Mouse (Mus musculus): ENCODE data around the gene Timm22.
A peak's percentile ranks its signal among the peaks of the same experiment; 100 is the strongest.

The Timm22 gene

DNA sequence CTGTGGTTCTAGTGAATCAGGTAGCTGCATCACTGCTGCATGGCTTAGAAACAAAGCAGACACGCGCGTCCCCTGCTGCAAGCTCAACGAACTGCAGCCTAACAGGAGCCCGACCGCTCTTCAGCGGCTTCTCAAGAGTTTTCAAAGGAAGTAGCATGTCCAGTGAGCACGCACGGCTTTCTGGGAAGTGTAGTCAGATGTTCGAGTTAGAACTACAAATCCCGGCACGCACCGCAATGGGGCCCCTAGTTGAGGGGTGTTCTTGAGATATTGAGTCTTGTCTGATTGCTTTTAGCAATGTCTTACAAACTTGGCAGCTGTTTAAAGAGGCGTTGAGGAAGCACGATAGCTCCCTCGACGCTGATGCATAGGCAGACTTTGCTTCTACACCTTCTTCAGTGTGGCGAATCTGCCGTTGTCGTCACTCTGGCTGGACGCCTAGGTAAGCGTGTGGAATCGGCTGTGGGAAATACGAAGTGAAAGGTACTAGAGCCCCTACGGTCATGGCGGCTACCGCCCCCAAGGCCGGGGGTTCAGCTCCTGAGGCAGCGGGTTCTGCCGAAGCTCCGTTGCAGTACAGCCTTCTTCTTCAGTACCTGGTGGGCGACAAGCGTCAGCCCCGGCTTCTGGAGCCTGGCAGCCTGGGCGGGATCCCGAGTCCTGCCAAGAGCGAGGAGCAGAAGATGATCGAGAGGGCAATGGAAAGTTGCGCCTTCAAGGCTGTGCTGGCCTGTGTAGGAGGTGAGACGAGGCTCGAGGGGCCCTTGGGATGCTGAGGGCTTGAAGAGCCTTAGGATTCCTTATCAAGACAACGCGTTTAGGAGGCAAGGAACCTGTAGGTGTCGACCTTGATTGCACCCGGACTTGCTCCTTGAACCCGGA, at the start of gene Timm22:
Gene Timm22 (plus strand): TSS at position 251 of the 882 bp plus-strand sequence.
- peak; percentile 97 for DNase-seq (ENCODE audit: low spot score)

- DNase-seq (ENCODE audit: low spot score) = no peak
Measured at GRCm38 (mm10) chr11:76357464-76357863, 49.3 kb upstream of the Timm22 start.

DNA sequence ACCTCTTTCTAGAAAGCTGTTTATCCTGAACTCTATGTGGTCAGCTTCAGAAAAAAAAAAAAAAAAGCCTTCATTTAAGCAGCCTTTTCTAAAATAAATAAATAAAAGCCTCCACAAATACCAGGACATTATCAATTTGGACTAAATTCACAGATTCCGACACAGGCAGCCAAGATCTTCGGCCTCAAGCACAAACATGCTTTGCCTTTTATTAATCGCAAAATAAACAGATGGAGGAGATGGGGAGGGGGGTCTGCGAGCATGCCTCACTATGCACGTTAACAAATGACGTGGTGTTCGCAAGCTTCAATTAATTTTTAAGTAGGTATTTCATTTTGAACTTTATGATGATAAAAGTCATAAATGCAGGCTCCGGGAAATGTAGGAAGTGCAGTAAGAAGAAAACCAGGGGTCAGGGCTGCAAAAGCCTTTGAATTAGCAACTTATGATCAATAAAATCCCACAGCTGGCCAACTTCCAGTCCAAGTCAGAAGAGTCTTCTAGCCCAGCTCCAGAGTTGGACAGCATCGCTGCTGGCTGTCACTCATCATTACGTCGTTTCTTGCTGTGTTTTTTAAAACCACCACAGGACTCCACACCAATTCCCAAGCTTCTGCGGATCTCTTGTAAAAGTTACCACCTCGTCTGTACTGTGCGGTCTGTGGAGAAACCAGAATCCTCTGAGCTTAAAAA, 48.0 kb upstream of the Timm22 start:
- no peak for DNase-seq (ENCODE audit: low spot score)

GRCm38 (mm10) chr11:76360255-76360654, 46.5 kb upstream of the Timm22 start:
- no peak for DNase-seq (ENCODE audit: low spot score)

- DNase-seq (ENCODE audit: low spot score) = no peak
Measured at GRCm38 (mm10) chr11:76361422-76361821, 45.3 kb upstream of the Timm22 start.

DNA sequence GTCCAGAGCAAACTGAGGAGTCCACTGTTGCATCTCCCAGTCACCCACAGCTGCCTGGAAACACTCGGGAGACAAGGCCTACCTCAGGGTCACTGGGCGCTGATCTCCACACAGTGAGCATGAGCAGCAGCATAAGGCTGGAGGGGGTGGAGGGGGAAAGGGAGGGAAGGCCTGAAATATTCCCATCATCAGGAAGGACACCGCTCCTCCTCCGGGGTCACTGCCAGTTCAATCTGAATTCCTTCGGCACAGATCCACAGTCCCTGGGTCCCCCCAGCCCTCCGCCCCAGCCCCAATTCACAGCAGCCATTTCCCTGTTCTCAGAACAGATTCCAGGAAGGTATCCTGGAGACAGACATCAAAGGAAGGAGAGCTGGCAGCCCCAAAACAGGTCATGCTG, 43.6 kb upstream of the Timm22 start:
- DNase-seq (ENCODE audit: low spot score) = no peak

DNA sequence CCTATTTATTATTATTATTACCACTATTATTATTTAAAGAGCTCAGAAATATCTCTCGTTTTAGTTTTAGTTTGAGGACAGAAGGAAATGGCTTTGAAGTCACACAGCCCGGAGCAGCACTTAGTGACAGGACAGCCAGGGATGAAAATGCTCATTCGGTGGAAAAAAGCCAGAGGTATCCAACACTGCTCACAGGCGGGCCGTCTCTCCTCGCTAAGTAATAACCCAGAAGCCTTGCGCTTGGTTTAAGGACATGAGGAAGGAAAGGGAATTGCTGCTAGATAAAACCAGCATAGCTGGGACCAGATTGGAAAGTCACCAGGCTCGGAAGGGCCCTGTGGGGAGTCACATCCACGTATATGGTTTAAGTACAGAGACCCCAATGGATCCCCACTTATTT, 43.1 kb upstream of the Timm22 start:
- DNase-seq (ENCODE audit: low spot score) = no peak

DNA sequence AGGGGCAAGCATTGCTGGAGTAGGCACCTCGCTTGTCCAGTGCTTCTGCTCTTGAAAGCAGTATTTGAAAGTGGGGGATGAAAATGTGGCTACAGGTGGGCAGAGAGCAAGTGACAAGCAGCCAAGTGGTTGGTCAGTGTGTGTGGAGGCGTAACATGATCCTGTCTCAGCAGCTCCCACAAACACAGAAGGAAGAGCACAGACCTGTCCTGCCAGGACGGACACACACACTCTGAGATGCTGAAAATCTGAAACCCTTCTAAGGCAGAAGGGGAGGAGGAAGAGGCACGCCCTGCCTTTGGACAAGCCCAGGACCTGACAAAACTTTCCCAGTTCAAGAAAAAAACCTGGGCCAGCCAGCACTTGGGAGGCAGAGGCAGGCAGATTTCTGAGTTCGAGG, 42.7 kb upstream of the Timm22 start:
- no peak for DNase-seq (ENCODE audit: low spot score)

- no peak for DNase-seq (ENCODE audit: low spot score)
Measured at GRCm38 (mm10) chr11:76366720-76367119, 40.0 kb upstream of the Timm22 start.

GRCm38 (mm10) chr11:76370491-76370890, 36.3 kb upstream of the Timm22 start:
- DNase-seq (ENCODE audit: low spot score) = no peak

- DNase-seq (ENCODE audit: low spot score) = no peak
Measured at GRCm38 (mm10) chr11:76372120-76372519, 34.6 kb upstream of the Timm22 start.

GRCm38 (mm10) chr11:76372534-76372933, 34.2 kb upstream of the Timm22 start:
- DNase-seq (ENCODE audit: low spot score) = no peak

GRCm38 (mm10) chr11:76374491-76375185, 32.1 kb upstream of the Timm22 start:
- DNase-seq (ENCODE audit: low spot score) = peak; percentile 81

GRCm38 (mm10) chr11:76376425-76376824, 30.3 kb upstream of the Timm22 start:
- no peak for DNase-seq (ENCODE audit: low spot score)

DNA sequence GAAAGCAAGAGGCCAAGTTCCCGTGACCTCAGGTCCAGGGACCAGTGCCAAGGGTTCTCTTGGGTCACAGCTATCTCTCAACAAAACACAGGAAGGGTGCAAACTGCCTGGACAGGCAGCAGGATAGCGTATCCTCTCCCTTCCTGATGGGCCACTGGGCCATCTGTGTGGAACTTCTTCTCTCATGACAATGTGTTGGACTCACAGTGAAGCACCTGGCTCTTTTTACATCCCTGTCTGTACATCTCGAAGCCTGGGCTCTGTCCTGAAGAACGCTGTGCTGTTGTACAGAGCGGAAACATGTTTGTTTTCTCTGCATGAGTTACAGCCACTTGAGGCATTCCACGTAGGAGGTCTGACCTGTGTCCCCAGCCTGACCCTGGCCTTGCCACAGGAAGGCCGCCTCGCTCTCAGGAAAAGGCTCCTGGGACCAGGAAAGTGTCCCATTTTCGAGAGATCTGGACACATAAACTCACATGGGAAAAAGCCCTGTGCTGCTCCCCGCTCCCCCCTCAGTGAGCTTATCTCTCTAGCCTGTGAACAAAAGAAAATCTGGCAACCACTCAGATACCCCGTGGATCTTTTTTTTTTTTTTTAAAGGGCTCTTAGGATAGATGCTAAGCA, 26.7 kb upstream of the Timm22 start:
- peak; percentile 59 for DNase-seq (ENCODE audit: low spot score)

DNA sequence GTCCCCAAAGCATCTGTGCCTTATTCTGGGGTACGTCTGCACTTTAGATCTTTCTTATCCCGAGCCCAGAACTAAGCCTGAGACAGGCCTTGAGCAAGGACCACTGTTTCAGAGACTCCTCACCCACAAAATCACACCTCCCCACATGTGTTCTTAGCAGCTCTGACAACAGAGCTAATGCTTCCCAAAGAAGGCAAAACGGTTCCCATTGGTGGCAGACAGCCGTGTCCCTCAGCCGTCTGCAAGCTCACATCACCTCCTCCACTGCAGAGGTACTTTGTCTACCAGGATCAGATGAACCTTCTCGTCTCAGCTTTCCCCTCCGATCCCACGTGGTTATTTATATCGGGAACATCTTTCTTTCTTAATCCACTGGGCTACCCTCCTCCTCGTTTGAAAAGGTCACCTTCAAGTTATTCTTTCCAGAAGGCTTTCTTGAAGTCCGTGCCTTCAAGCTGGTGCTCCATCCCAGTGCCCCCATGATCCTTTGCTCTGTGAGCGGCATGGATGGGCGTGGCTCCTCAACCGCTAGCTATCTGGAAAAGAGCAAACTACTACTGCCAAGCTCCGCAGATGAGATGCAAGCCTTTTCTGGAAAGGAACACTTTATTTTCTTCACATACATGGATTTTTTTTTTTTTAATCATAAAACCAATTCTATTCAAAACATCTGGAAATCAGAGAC, 25.4 kb upstream of the Timm22 start:
- DNase-seq (ENCODE audit: low spot score) = no peak

DNA sequence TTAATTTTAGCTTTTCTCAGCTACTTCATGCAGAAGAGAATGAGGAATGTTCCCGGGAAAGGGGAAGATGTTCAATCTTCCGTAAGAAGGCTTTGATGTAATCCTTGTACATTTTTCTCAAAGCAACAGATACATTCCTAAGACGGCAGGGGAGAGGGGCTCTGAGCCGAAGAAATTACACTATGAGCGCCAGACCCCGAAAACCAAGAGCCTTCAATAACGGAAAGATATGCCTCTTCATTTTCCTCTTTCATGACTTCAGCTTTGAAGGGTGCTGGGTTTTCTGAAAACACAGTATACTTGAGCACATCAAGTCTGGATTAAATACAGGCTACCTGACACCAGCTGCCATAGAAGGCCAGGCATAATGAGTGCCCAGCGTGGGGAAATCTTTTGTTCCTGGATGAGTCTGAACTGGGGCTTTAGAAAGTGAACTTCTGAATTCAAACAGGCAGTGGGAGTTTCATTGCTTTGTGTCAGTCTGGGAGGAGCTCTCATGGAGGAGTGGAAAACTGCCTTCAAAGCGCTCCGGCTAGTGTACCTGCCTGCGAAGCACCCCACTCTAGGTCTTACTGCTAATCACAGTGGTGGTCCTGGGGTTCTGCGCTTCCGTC, 23.9 kb upstream of the Timm22 start:
- no peak for DNase-seq (ENCODE audit: low spot score)

- DNase-seq (ENCODE audit: low spot score) = no peak
Measured at GRCm38 (mm10) chr11:76384307-76384706, 22.4 kb upstream of the Timm22 start.

- no peak for DNase-seq (ENCODE audit: low spot score)
Measured at GRCm38 (mm10) chr11:76385017-76385416, 21.7 kb upstream of the Timm22 start.

- DNase-seq (ENCODE audit: low spot score) = no peak
Measured at GRCm38 (mm10) chr11:76385746-76386145, 21.0 kb upstream of the Timm22 start.

DNA sequence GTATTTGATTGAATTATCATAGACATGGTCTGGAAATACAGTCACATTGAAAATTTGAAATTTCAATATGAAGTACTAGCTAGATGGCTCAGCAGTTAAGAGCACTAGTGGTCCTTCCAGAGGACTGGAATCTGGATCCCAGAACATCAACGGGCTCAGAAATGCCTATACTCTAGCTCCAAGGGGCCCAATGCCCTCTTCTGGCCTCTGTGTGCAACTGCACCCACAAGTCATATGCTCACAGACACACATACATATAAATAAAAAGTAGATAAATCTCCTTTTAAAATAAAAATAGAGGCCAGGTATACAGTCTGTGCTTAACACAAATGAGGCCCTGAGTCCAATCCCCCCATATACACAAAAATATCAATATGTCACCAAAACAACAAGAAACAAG, 19.7 kb upstream of the Timm22 start:
- no peak for DNase-seq (ENCODE audit: low spot score)
